Mouse (Mus musculus) adrenal gland, adult (tissue): ENCODE results near the gene Actbl2.

Source experiments
- DNase-seq, 2 experiments: peaks; one replicate each; pipeline ENCODE4 v3.0.0; 2022 to 2023; ENCODE audit warnings: low spot score in 1 of 2; ENCODE audit not compliant: inconsistent age in 2 of 2

Gene Actbl2

GRCm38 (mm10) chr13:111268992-111269391 lies 14.2 kb downstream of the Actbl2 start:
- no peak for DNase-seq

GRCm38 (mm10) chr13:111269789-111270335 lies 15.0 kb downstream of the Actbl2 start:
- DNase-seq, result no peak

DNA sequence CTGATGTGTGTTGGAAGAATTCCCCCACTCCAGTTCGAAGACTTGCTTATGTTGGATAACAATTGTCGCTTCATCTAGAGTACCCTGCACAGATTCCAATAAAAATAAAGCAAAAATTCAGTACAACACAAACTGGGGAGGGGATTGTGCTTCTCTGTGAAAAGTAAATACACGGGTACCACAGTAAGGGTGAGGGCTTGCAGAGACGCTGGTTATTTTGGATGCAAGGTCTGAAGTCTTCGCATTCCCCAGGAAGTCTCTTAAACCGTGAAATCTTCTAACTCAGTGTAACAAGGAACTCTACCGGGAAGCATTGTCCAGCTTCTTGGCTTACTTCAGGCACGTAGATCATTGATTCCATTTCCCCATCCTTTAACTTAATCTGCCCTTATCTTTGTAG lies 17.1 kb downstream of the Actbl2 start:
- DNase-seq, result no peak

DNA sequence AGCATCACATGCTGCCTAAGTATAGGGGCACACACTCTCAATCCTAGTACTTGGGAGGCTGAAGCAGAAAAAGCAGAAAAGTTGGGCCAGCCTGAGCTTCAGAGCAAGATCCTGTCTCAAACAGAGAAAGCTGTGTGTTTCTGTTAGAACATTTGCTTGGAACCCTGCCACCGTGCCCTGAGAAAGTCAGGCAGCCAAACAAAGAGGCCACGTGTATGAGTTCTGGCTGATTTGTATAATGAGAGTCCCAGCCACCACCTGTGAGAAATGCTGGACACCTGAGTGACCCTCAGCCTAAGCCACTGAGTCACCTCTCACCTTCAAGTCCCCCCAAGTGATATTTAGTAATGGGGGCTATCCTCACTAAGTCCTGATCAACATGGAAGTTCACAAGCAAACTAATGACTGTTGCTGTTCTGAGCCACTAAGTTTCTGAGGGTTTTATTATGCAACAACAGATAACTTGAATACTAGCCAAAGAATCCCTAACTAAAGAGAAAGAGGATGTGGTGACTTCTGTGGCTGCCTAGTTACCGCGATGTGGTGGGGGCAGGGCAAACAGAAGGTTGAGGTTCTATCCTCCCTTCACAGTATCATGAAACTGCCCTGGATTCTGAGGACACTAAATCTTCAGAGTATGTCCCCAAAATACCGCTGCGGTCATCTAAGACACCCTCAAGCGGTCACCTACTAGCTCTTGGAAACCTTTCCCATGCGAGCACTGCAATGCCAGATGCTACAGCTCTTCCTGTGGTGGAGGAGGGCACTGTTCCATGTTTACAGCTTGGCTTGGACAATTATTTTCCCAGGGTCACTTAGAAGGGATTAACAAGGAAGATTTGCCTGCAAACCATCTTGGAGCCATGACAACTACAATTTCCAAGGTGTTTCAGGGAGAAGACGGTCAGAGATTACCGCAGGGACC lies 31.9 kb downstream of the Actbl2 start:
- no peak for DNase-seq

DNA sequence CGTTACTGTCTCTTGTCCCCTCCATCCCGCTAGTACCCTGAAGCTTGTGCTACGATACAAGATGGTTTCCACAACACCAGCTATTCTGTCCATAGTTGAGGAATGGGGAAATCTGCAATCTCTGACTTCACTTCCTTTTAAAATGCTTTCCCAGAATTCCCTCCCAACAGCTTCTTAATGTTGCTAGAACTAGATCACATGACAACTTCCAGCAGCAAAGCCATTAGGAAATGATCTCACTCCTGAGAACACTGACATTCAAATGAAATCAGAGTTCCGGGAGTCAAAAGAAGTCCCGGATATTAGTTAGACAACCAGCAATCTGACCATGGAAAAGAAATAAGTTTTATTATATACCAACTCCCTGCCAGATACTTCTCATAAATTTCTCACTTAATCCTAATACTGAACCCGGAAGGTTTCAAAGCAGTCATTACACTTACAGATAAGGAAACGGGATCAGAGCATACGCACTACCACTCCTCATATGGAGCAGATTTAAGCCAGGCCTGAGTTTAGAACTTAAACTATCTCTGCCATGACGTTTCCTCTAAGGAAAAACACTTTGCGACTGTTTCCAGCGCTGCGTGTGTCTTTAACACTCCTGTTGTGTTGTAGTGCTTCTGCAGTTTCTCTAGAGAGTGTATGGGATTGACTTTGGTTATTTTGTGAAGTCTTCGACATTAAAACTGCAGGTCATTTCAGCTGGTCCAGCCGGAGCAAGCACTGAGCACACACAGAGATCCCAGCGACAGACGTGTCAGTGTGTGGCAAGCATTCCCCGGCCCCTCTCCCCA lies 36.5 kb downstream of the Actbl2 start:
- DNase-seq, result no peak

GRCm38 (mm10) chr13:111291958-111292493 lies 37.2 kb downstream of the Actbl2 start:
- no peak for DNase-seq

DNA sequence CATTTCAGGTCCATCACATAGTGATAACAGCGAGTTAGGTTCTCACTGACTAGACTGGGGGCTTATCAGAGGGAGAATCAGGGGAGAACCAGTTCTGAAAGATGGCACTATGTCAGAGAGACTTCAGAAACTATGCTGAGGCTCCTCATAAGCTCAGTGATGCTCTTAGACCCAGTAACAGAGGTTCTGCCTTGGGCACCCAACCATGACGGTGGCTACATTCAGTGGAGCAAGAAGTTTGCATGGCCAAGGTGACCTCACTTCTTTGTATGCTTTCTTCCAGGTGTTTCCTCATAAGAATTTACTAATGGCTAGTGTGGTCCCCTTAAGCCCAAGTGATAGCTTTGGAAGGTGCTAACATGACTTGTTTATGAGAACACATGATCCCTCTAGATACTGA lies 38.7 kb downstream of the Actbl2 start:
- no peak for DNase-seq

DNA sequence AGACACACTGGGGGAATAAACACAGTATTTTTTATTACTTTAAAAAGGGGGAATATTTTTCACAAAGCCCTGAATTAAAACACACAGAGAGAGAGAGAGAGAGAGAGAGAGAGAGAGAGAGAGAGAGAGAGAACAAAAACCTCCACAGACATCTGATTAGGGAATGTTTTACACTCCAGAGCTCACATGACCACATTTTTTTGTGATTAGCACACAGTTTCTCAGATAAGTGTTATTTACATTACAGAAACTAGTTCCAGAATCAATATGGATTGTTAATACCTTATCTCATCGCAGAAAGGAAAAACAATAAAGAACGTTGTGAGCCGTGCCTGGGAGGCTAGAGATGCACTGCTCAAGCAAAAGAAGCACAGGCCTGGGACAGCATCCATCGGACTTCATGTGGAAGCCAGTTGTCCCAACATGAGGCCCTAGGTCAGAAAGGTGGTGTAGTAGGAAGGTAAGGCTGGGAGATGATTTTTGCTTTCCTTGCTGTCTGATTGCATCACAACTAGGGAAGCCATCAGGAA lies 40.2 kb downstream of the Actbl2 start:
- no peak for DNase-seq

- no peak for DNase-seq
These were observed 41.2 kb downstream of the Actbl2 start for GRCm38 (mm10) chr13:111296029-111296428.

DNA sequence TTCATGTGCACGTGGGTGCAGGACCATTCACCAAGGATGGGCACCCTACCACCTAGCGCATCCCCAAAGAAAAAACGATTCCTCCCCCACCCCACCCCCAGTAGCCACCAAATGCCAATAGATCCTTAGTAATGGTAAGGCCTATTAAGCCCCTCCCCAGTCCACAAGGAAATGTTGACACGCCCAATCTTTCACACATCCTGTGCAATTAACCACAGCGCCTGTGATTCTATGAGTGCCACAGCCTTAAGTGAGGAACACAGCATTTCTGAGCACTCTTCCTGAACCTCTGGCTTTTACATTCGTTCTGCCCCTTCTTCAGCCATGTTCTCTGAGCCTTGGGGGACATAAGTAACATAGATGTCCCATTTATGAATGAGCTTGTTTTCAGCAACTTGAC lies 42.8 kb downstream of the Actbl2 start:
- no peak for DNase-seq

DNA sequence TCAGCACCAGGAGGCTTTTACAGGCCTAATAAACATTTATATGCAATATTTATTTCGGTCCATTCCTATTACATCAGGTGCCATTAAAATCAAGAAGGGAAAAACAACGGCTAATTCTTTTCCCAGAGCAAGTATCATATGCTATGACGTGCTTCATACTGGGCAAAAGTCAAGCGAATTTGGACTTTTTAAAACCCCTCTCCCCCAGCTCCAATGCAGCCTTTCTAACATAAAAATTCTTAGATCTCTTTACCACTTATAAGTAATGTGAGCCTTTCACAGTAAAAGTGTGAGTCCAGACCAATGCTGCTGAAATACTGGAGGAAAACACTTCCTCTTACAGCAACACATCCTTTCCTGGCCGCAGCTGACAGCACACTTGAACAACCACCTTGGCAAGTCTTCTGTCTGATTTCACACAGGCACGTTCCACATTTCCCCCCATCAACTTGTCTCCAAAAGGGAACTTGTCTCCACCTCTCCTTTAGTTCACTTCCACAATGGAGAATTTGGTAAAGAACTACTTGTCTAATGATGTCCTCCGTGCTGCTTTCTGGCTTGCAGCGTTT lies 44.4 kb downstream of the Actbl2 start:
- DNase-seq, result no peak

- no peak for DNase-seq
These were observed 46.0 kb downstream of the Actbl2 start for GRCm38 (mm10) chr13:111300846-111301245.

DNA sequence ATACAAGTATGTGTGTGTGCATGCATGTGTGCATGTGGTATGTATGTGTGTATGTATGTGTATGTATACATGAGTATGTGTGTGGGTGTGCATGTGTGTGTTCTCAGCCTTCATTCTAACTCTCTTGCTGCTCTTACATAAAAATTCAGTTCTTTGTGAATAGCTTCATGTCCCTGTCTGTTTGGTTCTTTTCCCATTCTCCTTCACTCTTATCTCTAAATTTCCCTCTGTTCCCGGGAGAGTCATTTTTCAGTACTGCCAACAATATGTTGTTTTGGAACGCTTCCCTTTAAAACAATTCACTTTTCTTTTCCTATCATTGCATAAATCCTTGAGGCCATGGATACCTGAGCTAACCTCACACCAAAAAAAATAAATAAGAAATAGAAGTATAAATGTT lies 46.6 kb downstream of the Actbl2 start:
- peak in 1 of 2 experiments; percentile 55 for DNase-seq

GRCm38 (mm10) chr13:111304194-111304593 lies 49.4 kb downstream of the Actbl2 start:
- peak in 1 of 2 experiments; percentile 34 for DNase-seq

GRCm38 (mm10) chr13:111304736-111305135 lies 49.9 kb downstream of the Actbl2 start:
- DNase-seq, result peak in 1 of 2 experiments; percentile 28
